Mouse (Mus musculus): ENCODE data around the gene Kcna1. TPM values are rescaled to one million over a fixed set of nuclear protein-coding genes. Genes with fewer than 3 reads are reported as not detected.

Kcna1 gene
- polyA plus RNA-seq, 1 experiment from 2014 or later, result 2.9 TPM

DNA sequence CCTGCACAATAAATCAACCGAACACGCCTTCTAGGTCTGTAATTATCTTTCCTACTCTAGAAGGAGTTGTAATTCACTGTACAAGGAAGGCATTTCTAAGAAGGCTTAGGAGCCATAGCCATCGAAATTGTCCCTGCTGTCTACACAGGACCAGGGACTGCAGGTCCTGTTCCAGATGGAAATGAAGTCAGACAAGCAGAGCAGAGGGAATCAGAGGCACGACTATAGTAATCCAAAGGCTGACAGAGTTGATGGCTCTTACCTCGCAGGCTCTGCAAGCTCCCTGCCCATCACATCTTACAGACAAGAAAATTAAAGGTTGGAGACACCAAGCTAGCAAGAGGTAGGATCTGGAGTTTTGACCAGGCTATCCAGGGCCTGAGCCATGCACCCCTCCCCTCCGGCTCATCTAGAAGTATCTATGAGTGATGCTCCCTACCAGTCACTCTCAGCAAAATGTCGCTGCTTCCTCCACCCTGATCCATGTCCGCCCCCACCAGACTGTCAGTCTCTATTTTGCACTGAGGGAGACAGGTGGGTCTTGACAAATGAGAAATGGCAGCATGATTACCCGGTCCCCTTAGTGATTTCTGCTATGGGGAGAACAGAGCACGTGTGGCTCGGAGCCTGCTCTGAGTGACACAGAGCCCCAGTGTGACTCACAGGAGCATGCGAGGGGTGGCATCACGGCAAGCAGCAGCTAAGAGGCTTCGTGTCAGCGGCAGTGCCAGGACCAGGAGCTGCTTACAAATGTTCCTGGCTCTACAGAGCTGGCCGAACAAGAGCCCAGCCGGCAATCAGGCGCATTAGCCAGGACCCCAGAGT is 50.2 kb downstream of the Kcna1 start:
- Histone ChIP-seq H3K27me3 (0 out of 2 replicates have a peak, but pooled peaks cover 25% of the 10 kb centered on the region), H3K4me1 (no peaks in the 10 kb centered on the region), H3K4me2 (replicated peaks) (no peak overlapping the region), H3K9me3 (no peaks in the 10 kb centered on the region), H3K4me3 (no peak overlapping the region), H3K36me3 (no peaks in the 10 kb centered on the region), H3K9ac (replicated peaks) (no peak overlapping the region), H3K27ac (replicated peaks) (no peak overlapping the region)
- whole genome bisulfite sequencing, result 81% methylated on average over 18 of the region's 18 CpGs
- no peak for ATAC-seq (ENCODE audit: low FRiP score, low read depth)

DNA sequence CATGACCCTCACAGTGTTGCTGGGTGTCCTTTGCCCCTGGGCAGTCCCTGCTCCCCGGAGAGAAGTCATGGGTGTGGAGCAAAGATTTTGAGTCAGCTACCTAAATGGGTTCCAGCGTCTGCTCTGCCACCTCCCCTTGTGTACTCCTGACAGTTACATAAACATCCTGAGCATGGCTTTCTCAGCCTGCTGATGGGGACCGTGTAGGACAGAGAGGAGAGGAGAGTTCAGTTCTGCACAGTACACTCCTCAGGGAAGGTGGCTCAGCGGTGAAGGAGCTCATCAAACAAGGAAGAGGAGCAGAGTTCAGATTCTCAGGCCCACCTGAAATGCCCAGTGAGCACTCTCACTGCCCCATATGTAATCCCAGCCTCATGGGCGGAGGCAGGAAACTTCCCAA is 51.1 kb downstream of the Kcna1 start:
- whole genome bisulfite sequencing, result 34% methylated on average over 5 of the region's 5 CpGs

DNA sequence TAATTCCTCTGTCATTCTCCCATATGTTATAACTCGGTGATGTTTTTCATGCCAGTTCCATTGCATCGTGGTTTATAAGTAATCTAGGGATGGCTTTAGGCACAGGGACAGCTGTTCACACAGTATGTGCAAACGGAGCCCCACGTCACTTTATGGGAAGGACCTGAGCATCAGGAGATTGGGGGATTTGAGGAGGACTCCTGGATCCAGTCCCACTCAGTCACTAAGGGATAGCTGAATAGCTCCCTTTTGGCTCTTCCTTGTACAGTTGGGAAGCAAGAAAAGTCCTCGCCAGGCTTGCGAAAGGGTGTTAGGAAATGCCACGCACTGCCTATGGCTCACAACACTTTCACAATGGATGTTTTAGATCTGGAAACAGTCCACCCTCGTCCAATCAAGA is 51.8 kb downstream of the Kcna1 start:
- Histone ChIP-seq H3K4me1 (no peaks in the 10 kb centered on the region), H3K27ac (replicated peaks) (no peak overlapping the region), H3K9ac (replicated peaks) (no peak overlapping the region), H3K9me3 (no peaks in the 10 kb centered on the region), H3K36me3 (no peaks in the 10 kb centered on the region), H3K4me2 (replicated peaks) (no peak overlapping the region), H3K4me3 (no peak overlapping the region), H3K27me3 (0 out of 2 replicates have a peak, but pooled peaks cover 24% of the 10 kb centered on the region)
- 74% methylated on average over 8 of the region's 8 CpGs for WGBS
- no peak for ATAC-seq (ENCODE audit: low FRiP score, low read depth)

More for the DNA sequence above, 51.1 kb downstream of the Kcna1 start:
- Histone ChIP-seq H3K27me3 (0 out of 2 replicates have a peak, but pooled peaks cover 25% of the 10 kb centered on the region), H3K4me1 (no peaks in the 10 kb centered on the region), H3K4me3 (no peak overlapping the region), H3K36me3 (no peaks in the 10 kb centered on the region), H3K4me2 (replicated peaks) (no peak overlapping the region), H3K9me3 (no peaks in the 10 kb centered on the region), H3K9ac (replicated peaks) (no peak overlapping the region), H3K27ac (replicated peaks) (no peak overlapping the region)
- ATAC-seq (ENCODE audit: low FRiP score, low read depth), result no peak

- no peaks in the 10 kb centered on the region for H3K4me1 ChIP-seq
- no peak for ATAC-seq (ENCODE audit: low FRiP score, low read depth)
- no peak overlapping the region for H3K4me3 ChIP-seq
- H3K9ac ChIP-seq (replicated peaks), result no peak overlapping the region
- no peak overlapping the region for H3K27ac ChIP-seq (replicated peaks)
- H3K36me3 ChIP-seq, result no peaks in the 10 kb centered on the region
- 91% methylated on average over 4 of the region's 4 CpGs for WGBS
- no peak overlapping the region for H3K4me2 ChIP-seq (replicated peaks)
- no peaks in the 10 kb centered on the region for H3K9me3 ChIP-seq
- H3K27me3 ChIP-seq, result 0 out of 2 replicates have a peak, but pooled peaks cover 19% of the 10 kb centered on the region
Measured at GRCm38 (mm10) chr6:126593336-126593735, 52.8 kb downstream of the Kcna1 start.

Other genes starting within 250 kb of the Kcna1 start
- 2.4 and 5.7 TPM in 2 replicates for gene Kcna5, start 111.0 kb downstream of the Kcna1 start, polyA plus RNA-seq (2016; fragmentation: Nextera tagmentation; extraction: Ambion mirVana)
- 7.4 and 7.7 TPM in 2 replicates for gene Kcna6, start 94.3 kb upstream of the Kcna1 start, polyA plus RNA-seq (2016; fragmentation: Nextera tagmentation; extraction: Ambion mirVana)
- 157 and 165 TPM in 2 replicates for gene Ndufa9, start 202.8 kb upstream of the Kcna1 start, polyA plus RNA-seq (2016; fragmentation: Nextera tagmentation; extraction: Ambion mirVana)
- gene Akap3, start 206.7 kb upstream of the Kcna1 start, polyA plus RNA-seq (2016; fragmentation: Nextera tagmentation; extraction: Ambion mirVana), result 0.06 and 0.16 TPM in 2 replicates